Mouse (Mus musculus) lung, embryonic 16.5 days (tissue): ENCODE measurements at regions not wholly inside any gene's neighbourhood (a gene's known extent, or its start where the extent isn't known, plus 50 kb on each side); places are given as distances from the start of the nearest gene placed in this dataset.
A peak's percentile ranks its signal among the peaks of the same experiment; 100 is the strongest.

Experiments
- ATAC-seq: fragments of 200-750 bp; cut with Nextera tagmentation; 2 replicates; pipeline ENCODE4 v1.8.0; 2017; ENCODE audit warnings: low read depth, mild to moderate bottlenecking, moderate library complexity
- H3K27ac ChIP-seq: fragments of 300-500 bp; sonication (generic); 2 replicates; pipeline ENCODE4 v1.5.1; 2014; ENCODE audit warnings: mild to moderate bottlenecking, control low read depth, low read length
- H3K27me3 ChIP-seq: fragments of 300-500 bp; sonication (generic); 2 replicates; pipeline ENCODE4 v1.6.1; 2014; ENCODE audit warnings: low read depth, low read length, mixed read lengths; ENCODE audit not compliant: control insufficient read depth, insufficient read depth
- H3K36me3 ChIP-seq: fragments of 300-500 bp; sonication (generic); 2 replicates; pipeline ENCODE4 v1.6.1; 2014; ENCODE audit warnings: low read length; ENCODE audit not compliant: control insufficient read depth, insufficient read depth
- H3K4me1 ChIP-seq: fragments of 300-500 bp; sonication (generic); replicated peaks from 2 replicates; pipeline ENCODE4 v1.6.1; 2014; ENCODE audit warnings: low read length, mixed read lengths; ENCODE audit not compliant: control insufficient read depth, insufficient read depth
- H3K4me2 ChIP-seq: fragments of 300-500 bp; sonication (generic); 2 replicates; pipeline ENCODE4 v1.6.1; 2014; ENCODE audit warnings: low read depth, low read length, control low read depth
- H3K4me3 ChIP-seq: fragments of 300-500 bp; sonication (generic); 2 replicates; pipeline ENCODE4 v1.5.1; 2014; ENCODE audit warnings: mild to moderate bottlenecking, low read length, control low read depth
- H3K9ac ChIP-seq: fragments of 300-500 bp; sonication (generic); 2 replicates; pipeline ENCODE4 v1.6.1; 2014; ENCODE audit warnings: low read length, control low read depth
- H3K9me3 ChIP-seq: fragments of 300-500 bp; sonication (generic); 2 replicates; pipeline ENCODE4 v1.6.1; 2016; ENCODE audit warnings: low read length; ENCODE audit not compliant: control insufficient read depth
- WGBS: fragments of 180-500 bp; shearing (Covaris S2); extraction: QIAGEN DNeasy Blood & Tissue Kit; methylation state at CpG from one replicate; pipeline ENCODE4 v1.1.7; 2014; 5-methylcytosine and 5-hydroxymethylcytosine counted together

DNA sequence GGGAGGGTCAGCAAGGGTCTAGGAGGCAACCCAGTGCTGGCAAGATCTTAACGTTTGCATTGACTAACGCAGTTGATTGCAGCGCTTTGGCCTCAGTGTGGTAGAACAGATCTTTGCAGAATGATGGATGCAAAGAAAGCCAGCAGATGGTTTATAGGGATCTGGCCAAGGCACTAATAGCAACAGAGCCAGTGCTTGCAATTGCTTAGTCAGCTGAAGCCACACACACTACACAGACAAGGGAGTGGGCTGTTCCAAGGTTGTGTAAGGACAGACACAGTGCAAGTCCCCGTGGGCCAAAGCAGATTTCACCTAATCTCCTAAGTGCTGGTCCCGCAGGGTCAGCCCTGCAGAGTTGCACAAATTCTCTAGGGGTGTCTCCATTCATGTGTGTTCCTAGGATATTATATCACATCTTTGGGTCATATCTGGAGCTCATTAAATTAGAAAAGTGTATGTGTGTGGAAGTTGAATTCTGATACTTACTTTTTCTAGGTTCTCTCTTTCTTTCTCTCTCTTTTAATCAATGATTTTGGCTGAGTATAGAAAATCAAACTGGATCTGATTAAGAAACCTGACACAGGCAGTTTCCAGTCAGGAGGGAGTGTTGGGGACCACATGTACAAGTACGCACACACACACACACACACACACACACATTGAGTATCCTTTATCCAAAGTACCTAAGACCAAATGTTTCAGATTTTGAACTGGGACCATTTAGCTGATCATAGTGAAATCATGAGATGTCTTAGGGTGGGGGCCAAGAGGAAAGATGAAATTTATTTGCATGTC is 68.5 kb upstream of the Mboat1 start:
- H3K9me3 ChIP-seq: no peaks in the 10 kb centered on the region
- H3K9ac ChIP-seq: no peak overlapping the region
- no peaks in the 10 kb centered on the region for H3K4me1 ChIP-seq
- no peaks in the 10 kb centered on the region for H3K27me3 ChIP-seq
- ATAC-seq: peak; percentile 92
- H3K36me3 ChIP-seq: no peaks in the 10 kb centered on the region
- no peak overlapping the region for H3K4me3 ChIP-seq
- no peak overlapping the region for H3K4me2 ChIP-seq
- WGBS: 53% methylated on average over 6 of the region's 6 CpGs
- H3K27ac ChIP-seq: no peak overlapping the region

DNA sequence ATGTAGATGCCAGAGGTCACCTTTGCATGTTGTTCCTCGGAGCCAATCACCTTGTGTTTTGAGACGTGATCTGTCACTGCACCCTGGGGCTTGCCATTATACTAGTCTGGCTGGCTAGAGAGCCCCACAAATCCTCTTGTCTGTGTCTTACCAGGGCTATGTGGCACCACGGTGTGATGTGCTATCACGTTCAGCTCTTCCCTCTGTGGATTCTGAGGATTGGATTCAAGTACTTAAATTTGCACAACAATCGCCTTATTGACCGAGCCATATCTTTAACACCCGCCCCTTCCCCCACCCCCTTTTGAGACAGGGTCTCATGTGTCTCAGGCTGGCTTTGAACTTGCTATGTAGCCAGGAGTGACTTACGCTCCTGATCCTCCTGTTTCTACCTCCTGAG is 70.8 kb upstream of the Mboat1 start:
- ATAC-seq: no peak
- H3K9ac ChIP-seq: no peak overlapping the region
- no peaks in the 10 kb centered on the region for H3K4me1 ChIP-seq
- WGBS: 59% methylated on average over 8 of the region's 8 CpGs
- no peaks in the 10 kb centered on the region for H3K36me3 ChIP-seq
- no peaks in the 10 kb centered on the region for H3K27me3 ChIP-seq
- H3K27ac ChIP-seq: no peak overlapping the region
- H3K4me3 ChIP-seq: no peak overlapping the region
- H3K4me2 ChIP-seq: no peak overlapping the region
- H3K9me3 ChIP-seq: no peaks in the 10 kb centered on the region

DNA sequence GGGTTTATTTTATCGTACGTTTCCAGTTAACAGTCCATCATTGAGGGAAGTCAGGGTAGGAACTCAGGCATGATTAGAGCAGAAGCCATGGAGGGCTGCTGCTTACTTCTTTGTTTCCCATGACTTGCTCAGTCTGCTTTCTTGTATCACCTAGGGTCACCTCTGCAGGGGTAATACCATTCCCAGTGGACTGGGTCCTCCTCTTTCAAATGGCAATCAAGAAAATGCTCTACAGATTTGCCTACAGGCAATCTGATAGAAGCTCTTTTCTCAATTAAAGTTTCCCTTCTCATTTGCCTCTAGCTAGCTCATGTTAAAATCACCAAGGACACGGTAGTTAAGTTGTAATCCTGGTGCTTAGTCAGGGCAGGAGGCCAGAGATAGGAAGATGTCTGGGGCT is 72.5 kb upstream of the Mboat1 start:
- H3K9ac ChIP-seq: no peak overlapping the region

DNA sequence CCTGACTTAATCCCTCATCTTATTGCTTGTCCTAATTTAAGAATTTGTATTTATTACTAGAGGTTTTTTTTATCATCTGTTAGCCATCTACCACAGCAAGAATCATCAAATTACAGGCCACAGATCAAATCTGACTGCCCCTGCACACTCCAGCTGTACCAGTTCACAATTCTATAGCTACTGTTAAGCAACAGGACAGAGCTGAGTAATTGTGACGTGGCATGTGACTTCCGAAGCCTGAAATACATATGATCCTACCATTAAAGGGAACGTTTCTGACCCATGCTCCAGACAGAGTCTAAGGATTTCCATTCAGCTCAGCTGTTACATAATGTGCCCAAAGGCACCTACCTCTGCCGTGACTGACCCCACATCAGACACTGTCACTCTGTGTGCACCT is 74.0 kb upstream of the Mboat1 start:
- Histone ChIP-seq H3K4me2 (no peak overlapping the region), H3K27me3 (no peaks in the 10 kb centered on the region), H3K36me3 (no peaks in the 10 kb centered on the region), H3K4me3 (no peak overlapping the region), H3K9ac (no peak overlapping the region), H3K4me1 (no peaks in the 10 kb centered on the region), H3K9me3 (no peaks in the 10 kb centered on the region), H3K27ac (no peak overlapping the region)
- WGBS: 67% methylated on average over 4 of the region's 4 CpGs
- ATAC-seq: peak; percentile 38; the same call in 1 of the 2 replicates

More for the DNA sequence above, 72.5 kb upstream of the Mboat1 start:
- no peak for ATAC-seq
- no peaks in the 10 kb centered on the region for H3K36me3 ChIP-seq
- no peaks in the 10 kb centered on the region for H3K9me3 ChIP-seq
- no peaks in the 10 kb centered on the region for H3K27me3 ChIP-seq
- 77% methylated on average over 3 of the region's 3 CpGs for WGBS
- H3K4me2 ChIP-seq: no peak overlapping the region
- no peak overlapping the region for H3K27ac ChIP-seq
- H3K4me3 ChIP-seq: no peak overlapping the region
- no peaks in the 10 kb centered on the region for H3K4me1 ChIP-seq

DNA sequence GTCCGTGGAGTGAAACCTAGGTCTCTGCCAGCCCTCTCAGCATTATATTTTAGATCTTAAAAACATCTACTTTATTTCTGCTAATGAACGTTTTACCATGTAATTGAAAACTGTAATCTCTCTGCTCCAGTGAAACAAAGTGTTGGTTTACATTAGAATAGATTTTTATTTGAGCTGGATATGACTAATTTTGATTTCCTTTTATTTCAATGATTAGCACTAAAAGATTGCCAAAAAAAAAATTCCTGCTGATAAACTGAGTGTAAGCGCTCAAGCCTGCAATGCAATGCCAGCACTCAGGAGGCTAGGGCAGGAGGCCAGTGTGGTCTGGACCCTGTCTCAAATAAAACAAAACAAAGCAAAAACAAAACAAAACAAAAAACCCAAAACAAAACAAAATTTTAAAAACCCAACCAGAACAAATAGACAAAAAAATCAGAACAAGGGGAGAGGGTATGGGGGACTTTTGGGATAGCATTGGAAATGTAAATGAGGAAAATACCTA is 69.3 kb upstream of the E2f3 start:
- 48% methylated on average over 3 of the region's 3 CpGs for WGBS
- no peaks in the 10 kb centered on the region for H3K36me3 ChIP-seq
- no peak overlapping the region for H3K27ac ChIP-seq
- ATAC-seq: no peak
- peaks cover 8% of the 10 kb centered on the region for H3K4me1 ChIP-seq
- H3K27me3 ChIP-seq: no peaks in the 10 kb centered on the region
- no peaks in the 10 kb centered on the region for H3K9me3 ChIP-seq
- H3K4me2 ChIP-seq: no peak overlapping the region
- no peak overlapping the region for H3K9ac ChIP-seq
- no peak overlapping the region for H3K4me3 ChIP-seq

DNA sequence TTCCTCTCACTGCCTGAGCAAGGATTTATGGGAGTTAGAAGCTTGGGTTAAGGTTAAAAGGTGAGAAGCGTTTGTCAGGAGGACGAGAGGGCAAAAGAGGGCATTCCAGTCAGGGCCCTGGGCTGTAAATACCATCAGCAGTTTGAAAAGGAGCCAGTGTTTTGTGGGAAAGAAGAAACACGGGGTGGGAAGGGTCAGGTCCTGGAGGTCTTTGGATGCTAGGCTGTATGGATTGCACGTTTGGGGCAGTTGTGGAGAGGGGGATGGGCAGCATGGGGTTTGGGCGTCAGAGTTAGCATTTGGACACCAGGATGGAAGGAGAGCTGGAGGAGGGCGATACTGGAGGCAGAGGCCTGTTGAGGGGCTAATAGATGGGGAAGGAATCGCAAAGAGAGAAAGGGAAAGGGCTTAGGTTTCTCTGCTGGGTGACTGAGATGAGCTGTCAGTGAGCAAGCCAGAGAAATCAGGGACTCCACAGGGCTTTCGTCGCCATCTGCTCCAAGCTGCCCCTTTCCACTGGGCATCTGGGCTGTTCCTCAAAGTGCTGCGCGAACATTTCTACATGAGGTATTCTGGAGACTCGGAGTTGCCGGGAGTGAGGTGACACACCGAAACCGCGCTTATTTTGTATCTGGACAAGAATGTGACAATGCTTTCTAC is 66.2 kb upstream of the E2f3 start:
- H3K9ac ChIP-seq: no peak overlapping the region
- no peak overlapping the region for H3K4me3 ChIP-seq
- no peaks in the 10 kb centered on the region for H3K9me3 ChIP-seq
- 49% methylated on average over 16 of the region's 16 CpGs for WGBS
- no peaks in the 10 kb centered on the region for H3K36me3 ChIP-seq
- peak overlapping the region; percentile 26 for H3K27ac ChIP-seq
- ATAC-seq: no peak
- no peaks in the 10 kb centered on the region for H3K27me3 ChIP-seq
- no peak overlapping the region for H3K4me2 ChIP-seq
- peaks cover 18% of the 10 kb centered on the region for H3K4me1 ChIP-seq

DNA sequence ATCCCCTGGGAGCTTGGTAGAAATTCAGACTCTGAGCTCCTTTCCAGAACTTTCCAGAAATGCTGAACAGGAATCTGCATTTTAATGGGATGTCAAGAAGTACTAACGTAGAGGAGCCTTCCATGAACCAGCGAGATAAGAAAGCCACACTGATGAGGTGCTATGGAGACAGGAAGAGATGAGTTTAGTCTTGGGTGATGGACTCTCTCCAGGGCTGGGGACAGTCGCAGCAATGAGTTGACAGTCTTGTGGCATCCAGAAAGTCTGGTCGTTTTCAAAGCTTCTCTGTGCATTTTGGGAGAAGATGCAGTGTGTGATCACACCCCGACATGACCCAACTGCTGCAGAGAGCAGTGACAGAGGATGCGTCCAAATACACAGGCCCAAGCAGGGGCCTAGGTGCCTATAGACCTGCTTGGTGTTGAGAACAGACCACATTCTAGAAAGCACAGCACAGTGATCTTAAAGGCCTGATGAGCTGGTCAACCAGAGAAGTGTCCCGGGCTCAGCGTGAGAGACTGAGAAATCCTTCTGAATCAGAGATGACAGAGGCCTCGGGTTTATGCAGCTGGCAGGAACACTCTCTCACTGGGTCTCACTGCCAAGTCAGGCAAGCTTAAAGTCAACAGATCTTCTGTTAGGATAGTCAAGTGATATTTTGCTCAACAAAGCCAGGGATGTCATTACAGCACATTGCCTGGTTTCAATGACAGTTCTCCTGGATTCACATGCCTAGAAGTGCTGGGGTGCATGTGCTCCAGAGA is 65.1 kb upstream of the E2f3 start:
- Histone ChIP-seq H3K4me2 (no peak overlapping the region), H3K9ac (no peak overlapping the region), H3K9me3 (no peaks in the 10 kb centered on the region), H3K36me3 (no peaks in the 10 kb centered on the region), H3K4me1 (peaks cover 18% of the 10 kb centered on the region), H3K27me3 (no peaks in the 10 kb centered on the region), H3K27ac (peak overlapping the region; percentile 27), H3K4me3 (no peak overlapping the region)
- peak; percentile 83 for ATAC-seq
- WGBS: 41% methylated on average over 9 of the region's 9 CpGs

DNA sequence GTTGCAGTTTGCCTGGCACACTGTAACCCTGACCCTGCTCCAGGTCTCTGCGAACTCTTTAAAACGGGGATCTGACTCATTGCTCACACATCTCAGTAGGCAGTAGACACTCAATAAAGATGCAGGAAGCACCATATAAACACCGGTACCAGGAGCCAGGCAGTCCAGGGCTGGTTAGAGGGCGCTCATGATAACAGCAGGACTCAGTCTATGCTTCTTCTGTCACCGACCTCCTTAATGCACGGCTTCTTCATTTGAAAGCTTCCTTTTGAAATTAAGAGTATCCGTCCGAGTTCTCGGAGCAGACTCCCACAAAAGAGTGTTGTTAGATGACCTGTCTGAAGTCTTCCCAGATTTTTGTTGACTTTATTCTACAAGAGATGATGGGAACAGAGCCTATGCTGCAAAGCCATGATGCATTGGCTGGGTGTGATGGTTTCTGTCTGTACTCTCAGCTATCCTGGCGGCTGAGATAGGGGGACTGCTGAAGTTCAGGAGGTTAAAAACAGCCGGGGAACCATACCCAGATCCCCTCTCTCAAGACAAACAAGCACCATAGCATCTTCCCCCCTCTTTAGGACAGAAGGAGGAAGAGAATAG is 62.5 kb upstream of the E2f3 start:
- Histone ChIP-seq H3K27me3 (no peaks in the 10 kb centered on the region), H3K27ac (peak overlapping the region; percentile 70), H3K9ac (no peak overlapping the region), H3K4me2 (no peak overlapping the region), H3K36me3 (no peaks in the 10 kb centered on the region), H3K9me3 (no peaks in the 10 kb centered on the region), H3K4me3 (no peak overlapping the region), H3K4me1 (peaks cover 18% of the 10 kb centered on the region)
- ATAC-seq: peak; percentile 55
- WGBS: 36% methylated on average over 11 of the region's 11 CpGs
